Mouse (Mus musculus): ENCODE results near the gene Arhgap11a. TPM values are rescaled to one million over a fixed set of nuclear protein-coding genes. Genes with fewer than 3 reads are reported as not detected.

The Arhgap11a gene
- total RNA-seq, 2 experiments from 2014 or later: 13.0 to 13.4 TPM

- DNase-seq: no peak
- intact Hi-C loops (cut with DNase I): loop anchor here (5.0 to 10.0 kb wide), 3 partner anchors 283 to 425 kb away; no protein-coding TSS in a partner anchor
These were observed 28.3 kb downstream of the Arhgap11a start for GRCm38 (mm10) chr2:113820117-113820516.

- intact Hi-C loops (cut with DNase I): no loop called here
- no peak for DNase-seq
These were observed 30.5 kb downstream of the Arhgap11a start for GRCm38 (mm10) chr2:113817681-113818606.

GRCm38 (mm10) chr2:113807640-113808039, 40.8 kb downstream of the Arhgap11a start:
- intact Hi-C loops (cut with DNase I): loop anchor here (5.0 to 10.0 kb wide), 3 partner anchors 155 to 503 kb away; no protein-coding TSS in a partner anchor
- DNase-seq: peak; percentile 53 to 82

GRCm38 (mm10) chr2:113806851-113807577, 41.4 kb downstream of the Arhgap11a start:
- intact Hi-C loops (cut with DNase I): loop anchor here (1.0 to 10.0 kb wide), 4 partner anchors 155 to 502 kb away; no protein-coding TSS in a partner anchor

GRCm38 (mm10) chr2:113805765-113806164, 42.7 kb downstream of the Arhgap11a start:
- no peak for DNase-seq
- intact Hi-C loops (cut with DNase I): loop anchor here (1.0 to 10.0 kb wide), 4 partner anchors 153 to 501 kb away; no protein-coding TSS in a partner anchor

More at GRCm38 (mm10) chr2:113806851-113807577, 41.4 kb downstream of the Arhgap11a start:
- no peak for DNase-seq

GRCm38 (mm10) chr2:113803753-113804152, 44.7 kb downstream of the Arhgap11a start:
- intact Hi-C loops (cut with DNase I): loop anchor here (10.0 kb wide), 1 partner anchor 499 kb away; no protein-coding TSS in a partner anchor
- no peak for DNase-seq

GRCm38 (mm10) chr2:113800846-113801245, 47.6 kb downstream of the Arhgap11a start:
- intact Hi-C loops (cut with DNase I): loop anchor here (10.0 kb wide), 1 partner anchor 496 kb away; no protein-coding TSS in a partner anchor
- DNase-seq: no peak

- intact Hi-C loops (cut with DNase I): no loop called here
- DNase-seq: no peak
These were observed 49.9 kb downstream of the Arhgap11a start for GRCm38 (mm10) chr2:113798605-113799004.

- no peak for DNase-seq
- intact Hi-C loops (cut with DNase I): no loop called here
These were observed 53.3 kb downstream of the Arhgap11a start for GRCm38 (mm10) chr2:113795186-113795585.

- intact Hi-C loops (cut with DNase I): no loop called here
- no peak for DNase-seq
These were observed 54.9 kb downstream of the Arhgap11a start for GRCm38 (mm10) chr2:113793521-113793920.

GRCm38 (mm10) chr2:113788821-113789387, 59.6 kb downstream of the Arhgap11a start:
- intact Hi-C loops (cut with DNase I): no loop called here
- DNase-seq: no peak

- intact Hi-C loops (cut with DNase I): no loop called here
These were observed 60.6 kb downstream of the Arhgap11a start for GRCm38 (mm10) chr2:113787882-113788281.

GRCm38 (mm10) chr2:113784851-113785250, 63.6 kb downstream of the Arhgap11a start:
- DNase-seq: no peak
- intact Hi-C loops (cut with DNase I): no loop called here

More at GRCm38 (mm10) chr2:113787882-113788281, 60.6 kb downstream of the Arhgap11a start:
- DNase-seq: no peak

GRCm38 (mm10) chr2:113781521-113781920, 66.9 kb downstream of the Arhgap11a start:
- DNase-seq: no peak
- intact Hi-C loops (cut with DNase I): no loop called here

Other genes starting within 250 kb of the Arhgap11a start
- gene Grem1, start 90.0 kb downstream of the Arhgap11a start, total RNA-seq (2021): not detected
- gene Scg5, start 19.5 kb downstream of the Arhgap11a start, total RNA-seq (2021): under 1 TPM in 1 of 2 experiments, not detected in 1; 0.22 TPM
- not detected for gene Gjd2, start 165.0 kb upstream of the Arhgap11a start, total RNA-seq (2021)
- gene Actc1, start 204.9 kb upstream of the Arhgap11a start, total RNA-seq (2021): over 10,000 TPM; 16,623 to 16,697 TPM